Mouse (Mus musculus): ENCODE results near the gene Phactr2.

- TF ChIP-seq CTCF (IDR thresholded peaks at IDR 0.05; ENCODE audit: low read depth) (no peak), EP300 (optimal IDR thresholded peaks at IDR 0.05) (no peak)
Measured at GRCm38 (mm10) chr10:13177973-13178624, 296.1 kb downstream of the Phactr2 start, which contains the start of gene Zc2hc1b.

Data from stomach, postnatal 0 days (tissue).